Comparison of ENCODE assay signal across 24 mouse cellular contexts in the genomic region with DNA sequence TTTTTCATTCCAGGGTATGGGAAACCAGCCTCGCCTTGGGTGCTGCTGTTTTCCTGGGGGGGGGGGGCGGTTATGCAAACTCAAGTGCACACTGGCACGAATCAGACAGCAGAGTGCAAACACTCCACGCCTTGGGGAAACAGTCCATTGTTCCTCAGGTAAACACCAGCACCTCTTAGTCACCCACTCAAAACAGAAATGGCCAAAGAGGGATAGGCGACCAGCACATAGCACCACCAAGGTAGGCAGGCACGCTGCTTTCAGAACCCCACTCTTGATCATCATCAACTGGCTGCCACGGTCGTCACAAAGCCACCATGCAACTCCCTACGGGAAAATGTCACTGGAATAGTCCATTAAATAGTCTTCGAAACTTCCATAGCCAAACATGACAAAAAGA.
DNase-seq lines count a peak whose midpoint lies in the region; ATAC-seq and TF ChIP-seq lines count a peak whose summit lies in the region.
"Had no signal": no experiment of that assay in that cellular context is flagged by ENCODE, and none has a peak within 500 bp of the region (broad histone marks: within the 10 kb centered on the region; RNA-seq: fewer than 3 reads in every experiment).

No protein-coding gene starts in this region.

- H3K27me3 ChIP-seq in lung, embryonic 16.5 days (ENCODE audit: control insufficient read depth, insufficient read depth, low read depth, low read length), result no peaks in the 10 kb centered on the region
- no peaks in the 10 kb centered on the region for H3K27me3 ChIP-seq in stomach, embryonic 15.5 days (replicated peaks)
- peaks cover 5% of the 10 kb centered on the region for H3K27me3 ChIP-seq in hindbrain, embryonic 16.5 days (replicated peaks; ENCODE audit: control insufficient read depth, insufficient read depth, low read length)
- H3K27me3 ChIP-seq: CH12.LX, Patski had no signal

- peak; percentile 67 for DNase-seq in lung, adult 2 months
- peak; percentile 82 for DNase-seq in lung, postnatal 25 days (ENCODE audit: low spot score)
- DNase-seq in adrenal gland, adult (ENCODE audit: inconsistent age in 2 of 2, low spot score in 1 of 2), result no peak
- DNase-seq in right cerebral cortex, postnatal 4 days, result no peak
- DNase-seq: adrenal gland, adult 2 months; adrenal gland, postnatal 36 days; cerebellum, adult 2 months; cerebellum, postnatal 10 days; gastrocnemius, adult 2 months; gastrocnemius, postnatal 25 days; heart, postnatal 4 days had no signal

- no peak overlapping the region for H3K4me3 ChIP-seq in lung, adult 2 months (replicated peaks; ENCODE audit: extremely low read depth, low read depth, low read length)
- H3K4me3 ChIP-seq in lung, embryonic 16.5 days (ENCODE audit: low read length), result no peak overlapping the region
- H3K4me3 ChIP-seq in stomach, embryonic 15.5 days (replicated peaks), result no peak overlapping the region
- H3K4me3 ChIP-seq in hindbrain, embryonic 16.5 days (ENCODE audit: low read length), result no peak overlapping the region
- H3K4me3 ChIP-seq: embryonic facial prominence, embryonic 10.5 days; erythroblast, embryonic 14.5 days; forebrain, embryonic 10.5 days; gastrocnemius, adult 2 months; heart, embryonic 13.5 days; hindbrain, embryonic 12.5 days had no signal

- H3K27ac ChIP-seq in lung, embryonic 16.5 days (ENCODE audit: low read length), result peak overlapping the region; percentile 88
- H3K27ac ChIP-seq in stomach, embryonic 15.5 days, result no peak overlapping the region
- no peak overlapping the region for H3K27ac ChIP-seq in hindbrain, embryonic 16.5 days (ENCODE audit: low read depth, low read length)
- H3K27ac ChIP-seq: embryonic facial prominence, embryonic 10.5 days; forebrain, embryonic 10.5 days; gastrocnemius, adult 2 months; heart, embryonic 13.5 days; hindbrain, embryonic 12.5 days had no signal

- H3K36me3 ChIP-seq in lung, embryonic 16.5 days (ENCODE audit: control insufficient read depth, insufficient read depth, low read length), result peaks cover 7% of the 10 kb centered on the region
- H3K36me3 ChIP-seq in stomach, embryonic 15.5 days, result no peaks in the 10 kb centered on the region
- H3K36me3 ChIP-seq in hindbrain, embryonic 16.5 days (ENCODE audit: control insufficient read depth, insufficient read depth, low read length), result no peaks in the 10 kb centered on the region
- H3K36me3 ChIP-seq: embryonic facial prominence, embryonic 10.5 days; forebrain, embryonic 10.5 days; heart, embryonic 13.5 days; hindbrain, embryonic 12.5 days had no signal

- H3K4me2 ChIP-seq in lung, embryonic 16.5 days (ENCODE audit: low read depth, low read length), result peak overlapping the region; percentile 18; the same call in 1 of the 2 replicates
- no peak overlapping the region for H3K4me2 ChIP-seq in stomach, embryonic 15.5 days
- H3K4me2 ChIP-seq in hindbrain, embryonic 16.5 days (ENCODE audit: low read length), result no peak overlapping the region
- H3K4me2 ChIP-seq: heart, embryonic 13.5 days; hindbrain, embryonic 12.5 days had no signal

- WGBS in lung, adult 2 months, result 64% methylated on average over 10 of the region's 10 CpGs
- 54% methylated on average over 10 of the region's 10 CpGs for WGBS in lung, embryonic 16.5 days
- WGBS in stomach, embryonic 15.5 days, result 75% methylated on average over 10 of the region's 10 CpGs
- 91% methylated on average over 10 of the region's 10 CpGs for WGBS in hindbrain, embryonic 16.5 days

- peak; percentile 52; the same call in 1 of the 2 replicates for TF ChIP-seq POLR2A in lung, adult 2 months (IDR thresholded peaks at IDR 0.05; ENCODE audit: borderline replicate concordance, extremely low read depth, low read depth, low read length)

- H3K9ac ChIP-seq in lung, embryonic 16.5 days (ENCODE audit: low read length), result no peak overlapping the region
- no peak overlapping the region for H3K9ac ChIP-seq in stomach, embryonic 15.5 days
- H3K9ac ChIP-seq in hindbrain, embryonic 16.5 days (ENCODE audit: low read depth, low read length), result no peak overlapping the region
- H3K9ac ChIP-seq: heart, embryonic 13.5 days; hindbrain, embryonic 12.5 days had no signal

- ATAC-seq in lung, embryonic 16.5 days (ENCODE audit: low read depth), result peak; percentile 68
- peak; percentile 78 for ATAC-seq in stomach, embryonic 15.5 days (ENCODE audit: insufficient read depth, low FRiP score, low read depth)
- ATAC-seq in erythroblast, adult 5-6 weeks (replicated peaks; ENCODE audit: low FRiP score, poor library complexity, severe bottlenecking), result no peak
- ATAC-seq in hindbrain, embryonic 16.5 days, result no peak
- ATAC-seq: activated CD4-positive, CD25-positive, alpha-beta regulatory T cell, adult 4 months; forebrain, embryonic 14.5 days; Patski had no signal

- H3K4me1 ChIP-seq in lung, adult 2 months (ENCODE audit: control insufficient read depth, insufficient read depth, low read length), result peaks cover 10% of the 10 kb centered on the region; the same call in 1 of the 2 replicates
- H3K4me1 ChIP-seq in lung, embryonic 16.5 days (replicated peaks; ENCODE audit: control insufficient read depth, insufficient read depth, low read length), result peaks cover 21% of the 10 kb centered on the region
- peaks cover 13% of the 10 kb centered on the region for H3K4me1 ChIP-seq in stomach, embryonic 15.5 days
- no peaks in the 10 kb centered on the region for H3K4me1 ChIP-seq in hindbrain, embryonic 16.5 days (ENCODE audit: control insufficient read depth, insufficient read depth, low read depth, low read length)

- TF ChIP-seq CTCF in lung, adult 2 months (IDR thresholded peaks at IDR 0.05; ENCODE audit: insufficient read depth, low read length), result no peak

- H3K9me3 ChIP-seq in lung, embryonic 16.5 days (ENCODE audit: control insufficient read depth, low read length), result no peaks in the 10 kb centered on the region
- H3K9me3 ChIP-seq in stomach, embryonic 15.5 days, result no peaks in the 10 kb centered on the region
- no peaks in the 10 kb centered on the region for H3K9me3 ChIP-seq in hindbrain, embryonic 16.5 days (ENCODE audit: control insufficient read depth, low read length)
- H3K9me3 ChIP-seq: embryonic facial prominence, embryonic 10.5 days; forebrain, embryonic 10.5 days; heart, embryonic 13.5 days; hindbrain, embryonic 12.5 days had no signal

Comparison
In these comparisons a context has a peak if more than half of its experiments do, and no peak if none do; other contexts are left out.
1. DNase-seq: peak in lung, adult 2 months (single experiment) and lung, postnatal 25 days (single experiment); none in adrenal gland, adult (0 of 2) and right cerebral cortex, postnatal 4 days (single experiment).
2. ATAC-seq: peak in lung, embryonic 16.5 days (single experiment) and stomach, embryonic 15.5 days (single experiment); none in erythroblast, adult 5-6 weeks (single experiment) and hindbrain, embryonic 16.5 days (single experiment).